Mouse (Mus musculus): ENCODE results near the gene Trim39.
"Not testable (repeated sequence)": the region's sequence is repeated elsewhere in the genome, so short reads cannot be mapped to it uniquely, and the experiment has no call there.

- TF ChIP-seq POLR2A (IDR thresholded peaks at IDR 0.05; ENCODE audit: control insufficient read depth, extremely low read depth, insufficient read depth, low read length, poor library complexity); CTCF (IDR thresholded peaks at IDR 0.05; ENCODE audit: borderline replicate concordance, control insufficient read depth, extremely low read depth, insufficient read depth, low read length, poor library complexity): not testable (repeated sequence)
Observed at GRCm38 (mm10) chr17:36308855-36309254, 36.8 kb upstream of the Trim39 start.

All from thymus, adult 2 months (tissue).